In genomic region chr10:127080901-127081780, GRCm38 (mm10) we compare ENCODE assay signal across 8 mouse cellular contexts. TPM values are rescaled to one million over a fixed set of nuclear protein-coding genes. Genes with fewer than 3 reads are reported as not detected.
DNase-seq lines count a peak whose midpoint lies in the region; ATAC-seq and TF ChIP-seq lines count a peak whose summit lies in the region.

No protein-coding gene starts in this region.

- no peak for TF ChIP-seq CTCF in liver, adult 2 months (IDR thresholded peaks at IDR 0.05; ENCODE audit: low read depth, low read length)
- TF ChIP-seq CTCF in heart, postnatal 0 days (IDR thresholded peaks at IDR 0.05; ENCODE audit: low read depth), result no peak

- TF ChIP-seq EP300 in heart, postnatal 0 days (IDR thresholded peaks at IDR 0.05; ENCODE audit: low read depth), result no peak

- 23% methylated on average over 48 of the region's 48 CpGs for WGBS in liver, adult 2 months
- WGBS in embryonic facial prominence, embryonic 10.5 days, result 3% methylated on average over 48 of the region's 48 CpGs
- WGBS in heart, postnatal 0 days, result 5% methylated on average over 47 of the region's 48 CpGs
- WGBS in liver, embryonic 12.5 days (ENCODE audit: insufficient replicate concordance), result 11% methylated on average over 48 of the region's 48 CpGs
- WGBS in stomach, embryonic 16.5 days, result 4% methylated on average over 48 of the region's 48 CpGs

- no peaks in the 10 kb centered on the region; the same call in 1 of the 2 replicates for H3K79me2 ChIP-seq in liver, adult 2 months (ENCODE audit: control insufficient read depth, insufficient read depth, low read length)

- H3K4me2 ChIP-seq in heart, postnatal 0 days (ENCODE audit: low read depth, low read length), result peak overlapping the region; percentile 57
- H3K4me2 ChIP-seq in liver, embryonic 12.5 days, result peak overlapping the region; percentile 60
- peak overlapping the region; percentile 54 for H3K4me2 ChIP-seq in stomach, embryonic 16.5 days (ENCODE audit: low read depth, low read length)

- peak overlapping the region; percentile 16; the same call in 1 of the 2 replicates for H3K9ac ChIP-seq in liver, adult 2 months (ENCODE audit: low read depth, low read length)
- no peak overlapping the region for H3K9ac ChIP-seq in heart, postnatal 0 days (replicated peaks; ENCODE audit: low read depth, low read length)
- no peak overlapping the region for H3K9ac ChIP-seq in liver, embryonic 12.5 days
- peak overlapping the region; percentile 61 for H3K9ac ChIP-seq in stomach, embryonic 16.5 days (ENCODE audit: low read length)

- no peak for ATAC-seq in heart, postnatal 0 days (ENCODE audit: insufficient read depth, low read depth)
- no peak for ATAC-seq in liver, embryonic 12.5 days
- ATAC-seq in stomach, embryonic 16.5 days (ENCODE audit: insufficient read depth, low FRiP score), result no peak

- H3K4me3 ChIP-seq in liver, adult 2 months (ENCODE audit: insufficient read depth, low read depth, low read length), result no peak overlapping the region; the same call in 1 of the 2 replicates
- peak overlapping the region; percentile 72 for H3K4me3 ChIP-seq in embryonic facial prominence, embryonic 10.5 days
- H3K4me3 ChIP-seq in heart, postnatal 0 days (ENCODE audit: low read depth, low read length), result peak overlapping the region; percentile 45
- H3K4me3 ChIP-seq in liver, embryonic 12.5 days, result peak overlapping the region; percentile 27
- H3K4me3 ChIP-seq in stomach, embryonic 16.5 days (replicated peaks; ENCODE audit: low read length), result peak overlapping the region; percentile 32

- peaks cover 30% of the 10 kb centered on the region for H3K4me1 ChIP-seq in liver, adult 2 months (ENCODE audit: control insufficient read depth, insufficient read depth, low read length)
- peaks cover 56% of the 10 kb centered on the region for H3K4me1 ChIP-seq in embryonic facial prominence, embryonic 10.5 days
- H3K4me1 ChIP-seq in heart, postnatal 0 days (ENCODE audit: control insufficient read depth, insufficient read depth), result no peaks in the 10 kb centered on the region
- H3K4me1 ChIP-seq in liver, embryonic 12.5 days, result peaks cover 63% of the 10 kb centered on the region
- H3K4me1 ChIP-seq in stomach, embryonic 16.5 days (ENCODE audit: control insufficient read depth, insufficient read depth, low read length), result peaks cover 27% of the 10 kb centered on the region

- peak overlapping the region; percentile 53 for H3K27ac ChIP-seq in liver, adult 2 months (replicated peaks; ENCODE audit: insufficient read depth, low read depth, low read length)
- H3K27ac ChIP-seq in embryonic facial prominence, embryonic 10.5 days (replicated peaks), result no peak overlapping the region
- H3K27ac ChIP-seq in heart, postnatal 0 days (ENCODE audit: low read depth), result no peak overlapping the region
- H3K27ac ChIP-seq in liver, embryonic 12.5 days, result 0 out of 2 replicates have a peak overlapping the region, but pooled peaks have one; percentile 29
- H3K27ac ChIP-seq in stomach, embryonic 16.5 days (ENCODE audit: low read length), result no peak overlapping the region

- H3K9me3 ChIP-seq in embryonic facial prominence, embryonic 10.5 days, result no peaks in the 10 kb centered on the region
- no peaks in the 10 kb centered on the region for H3K9me3 ChIP-seq in heart, postnatal 0 days (replicated peaks; ENCODE audit: control insufficient read depth, low read length)
- no peaks in the 10 kb centered on the region for H3K9me3 ChIP-seq in liver, embryonic 12.5 days (replicated peaks)
- H3K9me3 ChIP-seq in stomach, embryonic 16.5 days (replicated peaks; ENCODE audit: control insufficient read depth, low read length), result no peaks in the 10 kb centered on the region

- H3K36me3 ChIP-seq in liver, adult 2 months (ENCODE audit: control insufficient read depth, insufficient read depth, low read length), result no peaks in the 10 kb centered on the region
- no peaks in the 10 kb centered on the region for H3K36me3 ChIP-seq in embryonic facial prominence, embryonic 10.5 days (replicated peaks)
- H3K36me3 ChIP-seq in heart, postnatal 0 days (replicated peaks; ENCODE audit: control insufficient read depth, insufficient read depth, low read length), result no peaks in the 10 kb centered on the region
- H3K36me3 ChIP-seq in liver, embryonic 12.5 days, result no peaks in the 10 kb centered on the region
- no peaks in the 10 kb centered on the region for H3K36me3 ChIP-seq in stomach, embryonic 16.5 days (ENCODE audit: control insufficient read depth, insufficient read depth, low read length)

- TF ChIP-seq POLR2A in liver, adult 2 months (IDR thresholded peaks at IDR 0.05; ENCODE audit: extremely low read depth, insufficient read depth, low read length), result no peak

- H3K27me3 ChIP-seq in liver, adult 2 months (ENCODE audit: control insufficient read depth, insufficient read depth, low read length), result no peaks in the 10 kb centered on the region
- H3K27me3 ChIP-seq in embryonic facial prominence, embryonic 10.5 days (replicated peaks; ENCODE audit: low read depth, poor library complexity, severe bottlenecking), result peaks cover 93% of the 10 kb centered on the region
- peaks cover 83% of the 10 kb centered on the region for H3K27me3 ChIP-seq in heart, postnatal 0 days (ENCODE audit: control insufficient read depth, insufficient read depth, low read length)
- H3K27me3 ChIP-seq in liver, embryonic 12.5 days (replicated peaks), result peaks cover 77% of the 10 kb centered on the region
- peaks cover 75% of the 10 kb centered on the region for H3K27me3 ChIP-seq in stomach, embryonic 16.5 days (ENCODE audit: control insufficient read depth, insufficient read depth, low read length)

- no peak for DNase-seq in liver, adult 2 months (ENCODE audit: extremely low read depth, low read depth, low spot score)
- DNase-seq in liver, result no peak
- peak; percentile 44 for DNase-seq in embryonic facial prominence, embryonic 10.5 days (ENCODE audit: low spot score)
- no peak for DNase-seq in heart, postnatal 0 days (ENCODE audit: low spot score)
- no peak for DNase-seq in c-Kit-positive CD71-positive TER-119-positive erythroid progenitor cells, embryonic 14.5 days (ENCODE audit: low spot score)
- DNase-seq in embryo, embryonic 11 days, result no peak

RNA-seq across cellular contexts. Expression of gene Agap2, which starts 6.1 kb away (rescaled TPM):
- 0.28 and 0.81 TPM in 2 replicates for total RNA-seq in liver, adult 2 months (2014; rRNA removed)
- 0.44 and 0.55 TPM in 2 replicates for polyA plus RNA-seq in liver, adult 2 months (2012; rRNA removed)
- 0.04 and 0.21 TPM in 2 replicates for polyA plus RNA-seq in embryonic facial prominence, embryonic 10.5 days (2016; fragmentation: Nextera tagmentation; extraction: Ambion mirVana)
- 1.4 and 1.7 TPM in 2 replicates for total RNA-seq in heart, postnatal 0 days (2014; rRNA removed; ENCODE audit: low replicate concordance)
- 0.15 and 0.29 TPM in 2 replicates for polyA plus RNA-seq in heart, postnatal 0 days (2015; fragmentation: Nextera tagmentation; extraction: Ambion mirVana)
- 0.92 and 1.6 TPM in 2 replicates for polyA plus RNA-seq in liver, embryonic 12.5 days (2016; fragmentation: Nextera tagmentation; extraction: Ambion mirVana)
- 0.09 and 0.62 TPM in 2 replicates for polyA plus RNA-seq in stomach, embryonic 16.5 days (2015; fragmentation: Nextera tagmentation; extraction: Ambion mirVana)

RNA-seq across cellular contexts. Expression of gene Tspan31, which starts 11.1 kb away (rescaled TPM):
- 269 and 278 TPM in 2 replicates for total RNA-seq in liver, adult 2 months (2014; rRNA removed)
- polyA plus RNA-seq in liver, adult 2 months (2012; rRNA removed), result 268 and 298 TPM in 2 replicates
- 168 and 180 TPM in 2 replicates for polyA plus RNA-seq in embryonic facial prominence, embryonic 10.5 days (2016; fragmentation: Nextera tagmentation; extraction: Ambion mirVana)
- 104 and 117 TPM in 2 replicates for total RNA-seq in heart, postnatal 0 days (2014; rRNA removed; ENCODE audit: low replicate concordance)
- polyA plus RNA-seq in heart, postnatal 0 days (2015; fragmentation: Nextera tagmentation; extraction: Ambion mirVana), result 73.5 and 79.9 TPM in 2 replicates
- polyA plus RNA-seq in liver, embryonic 12.5 days (2016; fragmentation: Nextera tagmentation; extraction: Ambion mirVana), result 75.2 and 81.9 TPM in 2 replicates
- polyA plus RNA-seq in stomach, embryonic 16.5 days (2015; fragmentation: Nextera tagmentation; extraction: Ambion mirVana), result 158 and 177 TPM in 2 replicates

RNA-seq across cellular contexts. Expression of gene Cdk4, which starts 17.8 kb away (rescaled TPM):
- total RNA-seq in liver, adult 2 months (2014; rRNA removed), result 37.9 and 41.3 TPM in 2 replicates
- 54.3 and 58.7 TPM in 2 replicates for polyA plus RNA-seq in liver, adult 2 months (2012; rRNA removed)
- 3,008 and 3,023 TPM in 2 replicates for polyA plus RNA-seq in embryonic facial prominence, embryonic 10.5 days (2016; fragmentation: Nextera tagmentation; extraction: Ambion mirVana)
- total RNA-seq in heart, postnatal 0 days (2014; rRNA removed; ENCODE audit: low replicate concordance), result 457 and 539 TPM in 2 replicates
- polyA plus RNA-seq in heart, postnatal 0 days (2015; fragmentation: Nextera tagmentation; extraction: Ambion mirVana), result 382 and 392 TPM in 2 replicates
- polyA plus RNA-seq in liver, embryonic 12.5 days (2016; fragmentation: Nextera tagmentation; extraction: Ambion mirVana), result 766 and 777 TPM in 2 replicates
- 1,208 and 1,239 TPM in 2 replicates for polyA plus RNA-seq in stomach, embryonic 16.5 days (2015; fragmentation: Nextera tagmentation; extraction: Ambion mirVana)

RNA-seq across cellular contexts. Expression of gene March9, which starts 21.2 kb away (rescaled TPM):
- total RNA-seq in liver, adult 2 months (2014; rRNA removed), result 0.09 and 0.34 TPM in 2 replicates
- polyA plus RNA-seq in liver, adult 2 months (2012; rRNA removed), result 0.44 and 0.52 TPM in 2 replicates
- 1.2 and 1.3 TPM in 2 replicates for polyA plus RNA-seq in embryonic facial prominence, embryonic 10.5 days (2016; fragmentation: Nextera tagmentation; extraction: Ambion mirVana)
- 0.65 and 1.0 TPM in 2 replicates for total RNA-seq in heart, postnatal 0 days (2014; rRNA removed; ENCODE audit: low replicate concordance)
- 0.14 TPM in 2 replicates for polyA plus RNA-seq in heart, postnatal 0 days (2015; fragmentation: Nextera tagmentation; extraction: Ambion mirVana)
- 0.06 and 0.20 TPM in 2 replicates for polyA plus RNA-seq in liver, embryonic 12.5 days (2016; fragmentation: Nextera tagmentation; extraction: Ambion mirVana)
- polyA plus RNA-seq in stomach, embryonic 16.5 days (2015; fragmentation: Nextera tagmentation; extraction: Ambion mirVana), result 0.66 and 0.72 TPM in 2 replicates

RNA-seq across cellular contexts. Expression of gene Cyp27b1, which starts 33.1 kb away (rescaled TPM):
- not detected in 2 replicates for total RNA-seq in liver, adult 2 months (2014; rRNA removed)
- 0.05 TPM in 2 replicates for polyA plus RNA-seq in liver, adult 2 months (2012; rRNA removed)
- 0.14 TPM in 2 replicates for polyA plus RNA-seq in embryonic facial prominence, embryonic 10.5 days (2016; fragmentation: Nextera tagmentation; extraction: Ambion mirVana)
- not detected in 2 replicates for total RNA-seq in heart, postnatal 0 days (2014; rRNA removed; ENCODE audit: low replicate concordance)
- polyA plus RNA-seq in heart, postnatal 0 days (2015; fragmentation: Nextera tagmentation; extraction: Ambion mirVana), result 0.04 and 0.08 TPM in 2 replicates
- polyA plus RNA-seq in liver, embryonic 12.5 days (2016; fragmentation: Nextera tagmentation; extraction: Ambion mirVana), result 0.05 and 0.10 TPM in 2 replicates
- 0.21 and 0.37 TPM in 2 replicates for polyA plus RNA-seq in stomach, embryonic 16.5 days (2015; fragmentation: Nextera tagmentation; extraction: Ambion mirVana)

Comparison
In these comparisons a context has a peak if more than half of its experiments do, and no peak if none do; other contexts are left out.
1. H3K9ac ChIP-seq: peak in liver, adult 2 months (single experiment) and stomach, embryonic 16.5 days (single experiment); none in heart, postnatal 0 days (single experiment) and liver, embryonic 12.5 days (single experiment).
2. H3K27ac ChIP-seq: peak in liver, adult 2 months (single experiment) and liver, embryonic 12.5 days (single experiment); none in embryonic facial prominence, embryonic 10.5 days (single experiment), heart, postnatal 0 days (single experiment) and stomach, embryonic 16.5 days (single experiment).
3. Peak in every context shown above with its lines, with median percentiles within 50 percentile points of each other: H3K4me2 ChIP-seq.